Mouse (Mus musculus): Measurements from ENCODE around the gene Sigirr. TPM values are rescaled to one million over a fixed set of nuclear protein-coding genes. Genes with fewer than 3 reads are reported as not detected.

The Sigirr gene
- polyA plus RNA-seq, 1 experiment from 2014 or later: 3.3 TPM

GRCm38 (mm10) chr7:141072017-141072745, 28.2 kb downstream of the Sigirr start:
- Histone ChIP-seq H3K27ac (replicated peaks) (no peak overlapping the region; the same call in 1 of the 2 replicates), H3K27me3 (replicated peaks) (peaks cover 6% of the 10 kb centered on the region), H3K36me3 (peaks cover 14% of the 10 kb centered on the region), H3K4me3 (replicated peaks) (no peak overlapping the region), H3K4me1 (peaks cover 29% of the 10 kb centered on the region), H3K9me3 (replicated peaks) (no peaks in the 10 kb centered on the region), H3K9ac (replicated peaks) (no peak overlapping the region), H3K4me2 (peak overlapping the region; percentile 84)
- 37% methylated on average over 23 of the region's 23 CpGs for WGBS
- ATAC-seq (ENCODE audit: low FRiP score): no peak

GRCm38 (mm10) chr7:141070058-141070862, 30.1 kb downstream of the Sigirr start:
- Histone ChIP-seq H3K27me3 (replicated peaks) (peaks cover 6% of the 10 kb centered on the region), H3K4me1 (peaks cover 29% of the 10 kb centered on the region), H3K27ac (replicated peaks) (peak overlapping the region; percentile 92), H3K4me3 (replicated peaks) (peak overlapping the region; percentile 42), H3K9ac (replicated peaks) (peak overlapping the region; percentile 61), H3K4me2 (peak overlapping the region; percentile 84), H3K9me3 (replicated peaks) (no peaks in the 10 kb centered on the region), H3K36me3 (peaks cover 28% of the 10 kb centered on the region)
- WGBS: under 1% methylated on average over 51 of the region's 51 CpGs
- peak; percentile 81 for ATAC-seq (ENCODE audit: low FRiP score)

GRCm38 (mm10) chr7:141068351-141068750, 32.0 kb downstream of the Sigirr start:
- peaks cover 45% of the 10 kb centered on the region for H3K36me3 ChIP-seq

GRCm38 (mm10) chr7:141064576-141064975, 35.8 kb downstream of the Sigirr start:
- H3K4me1 ChIP-seq: peaks cover 29% of the 10 kb centered on the region
- H3K9me3 ChIP-seq (replicated peaks): no peaks in the 10 kb centered on the region
- no peak overlapping the region for H3K4me3 ChIP-seq (replicated peaks)
- H3K36me3 ChIP-seq: peaks cover 46% of the 10 kb centered on the region
- no peaks in the 10 kb centered on the region for H3K27me3 ChIP-seq (replicated peaks)
- no peak overlapping the region for H3K9ac ChIP-seq (replicated peaks)
- H3K4me2 ChIP-seq: no peak overlapping the region
- WGBS: 93% methylated on average over 7 of the region's 7 CpGs
- ATAC-seq (ENCODE audit: low FRiP score): no peak
- no peak overlapping the region for H3K27ac ChIP-seq (replicated peaks)

More at GRCm38 (mm10) chr7:141068351-141068750, 32.0 kb downstream of the Sigirr start:
- no peak for ATAC-seq (ENCODE audit: low FRiP score)
- Histone ChIP-seq H3K4me1 (peaks cover 30% of the 10 kb centered on the region), H3K4me3 (replicated peaks) (no peak overlapping the region), H3K27ac (replicated peaks) (no peak overlapping the region), H3K4me2 (no peak overlapping the region), H3K9ac (replicated peaks) (no peak overlapping the region), H3K9me3 (replicated peaks) (no peaks in the 10 kb centered on the region), H3K27me3 (replicated peaks) (peaks cover 6% of the 10 kb centered on the region)
- 77% methylated on average over 19 of the region's 19 CpGs for WGBS

GRCm38 (mm10) chr7:141064175-141064574, 36.2 kb downstream of the Sigirr start:
- 87% methylated on average over 7 of the region's 7 CpGs for WGBS
- Histone ChIP-seq H3K36me3 (peaks cover 46% of the 10 kb centered on the region), H3K9me3 (replicated peaks) (no peaks in the 10 kb centered on the region), H3K27ac (replicated peaks) (no peak overlapping the region), H3K27me3 (replicated peaks) (no peaks in the 10 kb centered on the region), H3K9ac (replicated peaks) (no peak overlapping the region), H3K4me3 (replicated peaks) (no peak overlapping the region), H3K4me2 (no peak overlapping the region), H3K4me1 (peaks cover 31% of the 10 kb centered on the region)
- no peak for ATAC-seq (ENCODE audit: low FRiP score)

- H3K9ac ChIP-seq (replicated peaks): no peak overlapping the region
- H3K27ac ChIP-seq (replicated peaks): no peak overlapping the region
- WGBS: 92% methylated on average over 3 of the region's 3 CpGs
- peaks cover 39% of the 10 kb centered on the region for H3K4me1 ChIP-seq
- no peaks in the 10 kb centered on the region for H3K27me3 ChIP-seq (replicated peaks)
- no peak overlapping the region for H3K4me3 ChIP-seq (replicated peaks)
- no peaks in the 10 kb centered on the region for H3K9me3 ChIP-seq (replicated peaks)
- peaks cover 44% of the 10 kb centered on the region for H3K36me3 ChIP-seq
- ATAC-seq (ENCODE audit: low FRiP score): no peak
- H3K4me2 ChIP-seq: no peak overlapping the region
Observed at GRCm38 (mm10) chr7:141063353-141063752, 37.0 kb downstream of the Sigirr start.

GRCm38 (mm10) chr7:141062525-141062924, 37.8 kb downstream of the Sigirr start:
- no peak for ATAC-seq (ENCODE audit: low FRiP score)
- 0 out of 2 replicates have a peak overlapping the region, but pooled peaks have one; percentile 6 for H3K27ac ChIP-seq (replicated peaks)

GRCm38 (mm10) chr7:141061269-141061692, 39.1 kb downstream of the Sigirr start:
- peak overlapping the region; percentile 98 for H3K9ac ChIP-seq (replicated peaks)
- WGBS: under 1% methylated on average over 37 of the region's 37 CpGs

More at GRCm38 (mm10) chr7:141062525-141062924, 37.8 kb downstream of the Sigirr start:
- peaks cover 39% of the 10 kb centered on the region for H3K4me1 ChIP-seq
- WGBS: 70% methylated on average over 7 of the region's 7 CpGs
- H3K36me3 ChIP-seq: peaks cover 35% of the 10 kb centered on the region
- no peaks in the 10 kb centered on the region for H3K27me3 ChIP-seq (replicated peaks)
- peak overlapping the region; percentile 72 for H3K4me2 ChIP-seq
- no peaks in the 10 kb centered on the region for H3K9me3 ChIP-seq (replicated peaks)
- peak overlapping the region; percentile 85; the same call in 1 of the 2 replicates for H3K4me3 ChIP-seq (replicated peaks)
- H3K9ac ChIP-seq (replicated peaks): peak overlapping the region; percentile 98; the same call in 1 of the 2 replicates

GRCm38 (mm10) chr7:141060426-141061242, 39.7 kb downstream of the Sigirr start, which contains the start of gene B4galnt4:
B4galnt4 (plus strand) TSS chr7:141061104.
- H3K4me1 ChIP-seq: peaks cover 39% of the 10 kb centered on the region
- 1% methylated on average over 70 of the region's 72 CpGs for WGBS
- ATAC-seq (ENCODE audit: low FRiP score): peak; percentile 99

More at GRCm38 (mm10) chr7:141061269-141061692, 39.1 kb downstream of the Sigirr start:
- peaks cover 39% of the 10 kb centered on the region for H3K4me1 ChIP-seq
- H3K4me3 ChIP-seq (replicated peaks): peak overlapping the region; percentile 85
- H3K27me3 ChIP-seq (replicated peaks): no peaks in the 10 kb centered on the region
- peak overlapping the region; percentile 92 for H3K27ac ChIP-seq (replicated peaks)
- peaks cover 28% of the 10 kb centered on the region for H3K36me3 ChIP-seq
- peak; percentile 56; the same call in 1 of the 2 replicates for ATAC-seq (ENCODE audit: low FRiP score)
- no peaks in the 10 kb centered on the region for H3K9me3 ChIP-seq (replicated peaks)
- H3K4me2 ChIP-seq: peak overlapping the region; percentile 72

GRCm38 (mm10) chr7:141059929-141060328, 40.4 kb downstream of the Sigirr start:
- Histone ChIP-seq H3K27ac (replicated peaks) (peak overlapping the region; percentile 92), H3K36me3 (peaks cover 18% of the 10 kb centered on the region), H3K27me3 (replicated peaks) (no peaks in the 10 kb centered on the region), H3K4me3 (replicated peaks) (peak overlapping the region; percentile 85), H3K4me2 (peak overlapping the region; percentile 72), H3K9me3 (replicated peaks) (no peaks in the 10 kb centered on the region), H3K9ac (replicated peaks) (peak overlapping the region; percentile 98), H3K4me1 (peaks cover 39% of the 10 kb centered on the region)
- ATAC-seq (ENCODE audit: low FRiP score): peak; percentile 5; the same call in 1 of the 2 replicates
- WGBS: 60% methylated on average over 2 of the region's 2 CpGs

More at GRCm38 (mm10) chr7:141060426-141061242, 39.7 kb downstream of the Sigirr start, which contains the start of gene B4galnt4:
- Histone ChIP-seq H3K9me3 (replicated peaks) (no peaks in the 10 kb centered on the region), H3K4me3 (replicated peaks) (peak within 1 kb of the TSS; percentile 85), H3K27ac (replicated peaks) (peak within 1 kb of the TSS; percentile 92), H3K27me3 (replicated peaks) (no peaks in the 10 kb centered on the region), H3K4me2 (peak within 1 kb of the TSS; percentile 72), H3K36me3 (peaks cover 25% of the 10 kb centered on the region), H3K9ac (replicated peaks) (peak within 1 kb of the TSS; percentile 98)
